Comparison of ENCODE assay signal across 8 mouse cellular contexts in the genomic region with DNA sequence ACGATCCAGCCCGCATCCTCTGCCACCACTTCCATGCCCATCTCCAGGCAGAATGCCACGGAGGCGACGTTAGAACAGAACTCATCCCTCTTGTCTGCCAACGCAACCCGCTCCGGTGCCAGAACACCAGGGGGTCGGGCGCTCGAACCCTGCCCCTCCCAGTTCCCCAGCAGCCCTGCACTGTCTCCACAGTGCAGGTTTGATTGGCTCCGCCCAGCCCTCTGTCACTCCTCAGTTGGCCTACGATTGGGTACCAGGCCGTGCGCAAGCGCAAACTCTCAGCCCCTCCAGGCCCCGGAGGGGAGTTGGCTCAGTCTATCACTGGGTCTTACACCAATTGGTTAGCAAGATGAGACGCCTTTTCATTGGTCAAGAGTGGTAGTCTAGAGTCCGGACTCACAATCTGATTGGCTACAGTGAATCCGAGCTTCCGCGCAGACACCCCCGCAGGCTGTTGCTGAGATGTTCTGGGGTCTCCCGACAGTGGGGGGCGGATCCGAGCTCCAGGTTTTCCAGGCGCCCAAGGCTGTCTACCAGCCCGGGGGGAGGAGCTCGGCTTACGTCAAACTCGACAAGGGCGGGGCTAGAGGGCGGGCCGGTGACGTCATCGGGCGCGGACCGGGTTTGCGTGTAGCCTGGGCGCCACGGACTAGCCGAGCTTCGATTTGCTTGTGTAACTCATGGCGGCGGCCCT. TPM values are rescaled to one million over a fixed set of nuclear protein-coding genes. Genes with fewer than 3 reads are reported as not detected.
DNase-seq lines count a peak whose midpoint lies in the region; ATAC-seq and TF ChIP-seq lines count a peak whose summit lies in the region.

No protein-coding gene starts in this region.

- no peak for TF ChIP-seq CTCF in heart, postnatal 0 days (IDR thresholded peaks at IDR 0.05; ENCODE audit: low read depth)

- H3K27me3 ChIP-seq in forebrain, embryonic 12.5 days: no peaks in the 10 kb centered on the region
- no peaks in the 10 kb centered on the region for H3K27me3 ChIP-seq in heart, postnatal 0 days (ENCODE audit: control insufficient read depth, insufficient read depth, low read length)
- peaks cover 14% of the 10 kb centered on the region for H3K27me3 ChIP-seq in liver, embryonic 16.5 days (ENCODE audit: control insufficient read depth, insufficient read depth, low read depth, low read length)
- H3K27me3 ChIP-seq in neural tube, embryonic 13.5 days: no peaks in the 10 kb centered on the region

- peaks cover 6% of the 10 kb centered on the region; the same call in 1 of the 2 replicates for H3K36me3 ChIP-seq in forebrain, embryonic 12.5 days (replicated peaks)
- H3K36me3 ChIP-seq in heart, postnatal 0 days (replicated peaks; ENCODE audit: control insufficient read depth, insufficient read depth, low read length): no peaks in the 10 kb centered on the region
- no peaks in the 10 kb centered on the region for H3K36me3 ChIP-seq in liver, embryonic 16.5 days (ENCODE audit: control insufficient read depth, insufficient read depth)
- peaks cover 3% of the 10 kb centered on the region; the same call in 1 of the 2 replicates for H3K36me3 ChIP-seq in neural tube, embryonic 13.5 days

- H3K27ac ChIP-seq in forebrain, embryonic 12.5 days: peak overlapping the region; percentile 96
- peak overlapping the region; percentile 93 for H3K27ac ChIP-seq in heart, postnatal 0 days (ENCODE audit: low read depth)
- peak overlapping the region; percentile 93 for H3K27ac ChIP-seq in liver, embryonic 16.5 days (ENCODE audit: low read length)
- H3K27ac ChIP-seq in neural tube, embryonic 13.5 days (replicated peaks): peak overlapping the region; percentile 99

- under 1% methylated on average over 46 of the region's 46 CpGs for WGBS in forebrain, embryonic 12.5 days
- WGBS in heart, postnatal 0 days: under 1% methylated on average over 46 of the region's 46 CpGs
- 0% methylated on average over 46 of the region's 46 CpGs for WGBS in liver, embryonic 16.5 days (ENCODE audit: insufficient replicate concordance)
- WGBS in neural tube, embryonic 13.5 days: under 1% methylated on average over 46 of the region's 46 CpGs

- no peaks in the 10 kb centered on the region for H3K9me3 ChIP-seq in forebrain, embryonic 12.5 days
- no peaks in the 10 kb centered on the region for H3K9me3 ChIP-seq in heart, postnatal 0 days (replicated peaks; ENCODE audit: control insufficient read depth, low read length)
- no peaks in the 10 kb centered on the region for H3K9me3 ChIP-seq in liver, embryonic 16.5 days (replicated peaks; ENCODE audit: control insufficient read depth, low read length)
- no peaks in the 10 kb centered on the region for H3K9me3 ChIP-seq in neural tube, embryonic 13.5 days

- ATAC-seq in forebrain, embryonic 12.5 days (ENCODE audit: low FRiP score): peak; percentile 95
- ATAC-seq in heart, postnatal 0 days (ENCODE audit: insufficient read depth, low read depth): peak; percentile 90
- peak; percentile 87 for ATAC-seq in liver, embryonic 16.5 days (ENCODE audit: low read depth)
- ATAC-seq in neural tube, embryonic 13.5 days (ENCODE audit: low read depth): peak; percentile 97

- peak overlapping the region; percentile 91 for H3K9ac ChIP-seq in forebrain, embryonic 12.5 days
- peak overlapping the region; percentile 84 for H3K9ac ChIP-seq in heart, postnatal 0 days (replicated peaks; ENCODE audit: low read depth, low read length)
- H3K9ac ChIP-seq in liver, embryonic 16.5 days (ENCODE audit: low read depth, low read length): peak overlapping the region; percentile 65
- H3K9ac ChIP-seq in neural tube, embryonic 13.5 days: peak overlapping the region; percentile 85

- peak overlapping the region; percentile 77 for H3K4me3 ChIP-seq in forebrain, embryonic 12.5 days (replicated peaks)
- peak overlapping the region; percentile 72 for H3K4me3 ChIP-seq in heart, postnatal 0 days (ENCODE audit: low read depth, low read length)
- peak overlapping the region; percentile 73 for H3K4me3 ChIP-seq in liver, embryonic 16.5 days (ENCODE audit: low read depth, low read length)
- peak overlapping the region; percentile 86 for H3K4me3 ChIP-seq in neural tube, embryonic 13.5 days

- peak; percentile 85 for TF ChIP-seq EP300 in heart, postnatal 0 days (IDR thresholded peaks at IDR 0.05; ENCODE audit: low read depth)

- H3K4me1 ChIP-seq in forebrain, embryonic 12.5 days: peaks cover 17% of the 10 kb centered on the region
- H3K4me1 ChIP-seq in heart, postnatal 0 days (ENCODE audit: control insufficient read depth, insufficient read depth): peaks cover 5% of the 10 kb centered on the region
- peaks cover 2% of the 10 kb centered on the region; the same call in 1 of the 2 replicates for H3K4me1 ChIP-seq in liver, embryonic 16.5 days (ENCODE audit: control insufficient read depth, low read depth, low read length)
- peaks cover 45% of the 10 kb centered on the region for H3K4me1 ChIP-seq in neural tube, embryonic 13.5 days (replicated peaks)

- H3K4me2 ChIP-seq in forebrain, embryonic 12.5 days: peak overlapping the region; percentile 59
- H3K4me2 ChIP-seq in heart, postnatal 0 days (ENCODE audit: low read depth, low read length): peak overlapping the region; percentile 86
- H3K4me2 ChIP-seq in liver, embryonic 16.5 days (ENCODE audit: low read depth, low read length): peak overlapping the region; percentile 83
- H3K4me2 ChIP-seq in neural tube, embryonic 13.5 days: peak overlapping the region; percentile 63

- DNase-seq in ES-CJ7 (ENCODE audit: low read depth, low spot score): peak; percentile 100
- peak; percentile 90 for DNase-seq in c-Kit-positive CD71-positive TER-119-positive erythroid progenitor cells, embryonic 14.5 days (ENCODE audit: low spot score)
- DNase-seq in heart, postnatal 0 days (ENCODE audit: low spot score): peak; percentile 100
- peak; percentile 99 for DNase-seq in kidney, postnatal 4 days
- DNase-seq in testis, postnatal 14 days (ENCODE audit: low spot score): peak; percentile 98

RNA-seq across cellular contexts. Expression of gene Rap2a, which starts 0.8 kb away (rescaled TPM):
- 16.5 and 21.4 TPM in 2 replicates for polyA plus RNA-seq in forebrain, embryonic 12.5 days (2016; fragmentation: Nextera tagmentation; extraction: Ambion mirVana)
- 15.2 and 21.6 TPM in 2 replicates for total RNA-seq in heart, postnatal 0 days (2014; rRNA removed; ENCODE audit: low replicate concordance)
- 8.3 and 8.6 TPM in 2 replicates for polyA plus RNA-seq in heart, postnatal 0 days (2015; fragmentation: Nextera tagmentation; extraction: Ambion mirVana)
- polyA plus RNA-seq in liver, embryonic 16.5 days (2015; fragmentation: Nextera tagmentation; extraction: Ambion mirVana): 0.86 and 0.89 TPM in 2 replicates
- 20.5 and 23.6 TPM in 2 replicates for polyA plus RNA-seq in neural tube, embryonic 13.5 days (2015; fragmentation: Nextera tagmentation; extraction: Ambion mirVana)

Comparison
In these comparisons a context has a peak if more than half of its experiments do, and no peak if none do; other contexts are left out.
1. Peak in every context shown above with its lines: DNase-seq, ATAC-seq, H3K4me3 ChIP-seq and H3K27ac ChIP-seq.